8 mouse cellular contexts compared by ENCODE assay signal in the genomic region with DNA sequence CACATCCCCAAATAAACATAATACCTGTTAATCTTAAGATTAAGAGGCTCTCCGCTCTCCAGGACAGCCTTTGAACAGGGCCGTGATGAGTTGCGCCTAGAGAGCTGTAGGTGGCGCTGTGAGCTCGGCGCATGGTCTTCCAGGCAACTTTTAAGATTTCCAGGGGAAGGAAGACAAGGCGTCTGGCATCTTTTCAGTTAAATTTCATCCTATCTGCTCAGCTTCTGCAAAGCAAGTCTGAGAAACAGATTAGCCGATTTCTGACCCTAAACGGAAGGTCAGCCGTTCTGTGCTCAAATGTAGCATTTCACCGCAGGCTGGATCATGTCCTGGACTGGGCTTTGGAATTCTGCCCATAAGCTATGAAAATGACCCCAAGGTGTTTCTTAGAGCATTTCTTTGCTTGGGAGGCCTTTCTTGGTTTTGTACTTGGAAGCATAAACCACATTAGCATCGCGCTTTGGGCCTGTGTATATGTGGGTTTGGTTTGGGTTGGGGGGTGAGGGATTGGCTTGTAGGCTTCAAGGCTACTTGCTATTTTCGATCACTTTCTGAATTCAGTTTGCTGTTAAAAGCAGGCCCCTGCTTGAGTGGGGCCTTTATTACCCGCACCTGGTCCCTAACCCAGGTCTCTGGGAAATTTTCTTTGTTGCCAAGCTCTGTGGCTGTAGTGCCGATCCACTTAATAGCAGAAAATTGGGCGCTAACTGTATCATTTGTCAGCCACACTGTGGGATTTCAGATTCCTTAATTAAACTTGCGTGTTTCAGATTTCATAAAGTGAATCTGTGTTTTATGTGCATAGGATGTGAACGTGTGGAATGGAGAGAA.
A peak's percentile ranks its signal among the peaks of the same experiment; 100 is the strongest.
DNase-seq lines count a peak whose midpoint lies in the region; ATAC-seq and TF ChIP-seq lines count a peak whose summit lies in the region.

No protein-coding gene starts in this region.

- DNase-seq in gastrocnemius, adult 18-20 months (ENCODE audit: low spot score): peak; percentile 4
- no peak for DNase-seq in gastrocnemius, adult 8-10 months (ENCODE audit: low spot score in 2 of 2)
- peak; percentile 12 for DNase-seq in cerebellum, adult 9-11 months
- peak; percentile 28 to 61 for DNase-seq in frontal cortex, postnatal 14 days (ENCODE audit: low spot score in 2 of 2)
- peak; percentile 72 to 81 for DNase-seq in left cerebral cortex, postnatal 14 days (ENCODE audit: low spot score in 2 of 2)
- DNase-seq in stomach, postnatal 0 days (ENCODE audit: low spot score): peak; percentile 62

- H3K4me3 ChIP-seq in intestine, embryonic 15.5 days (replicated peaks): no peak overlapping the region
- H3K4me3 ChIP-seq in midbrain, embryonic 13.5 days (replicated peaks): no peak overlapping the region
- no peak overlapping the region for H3K4me3 ChIP-seq in stomach, postnatal 0 days (ENCODE audit: low read depth, low read length)

- H3K27ac ChIP-seq in intestine, embryonic 15.5 days: no peak overlapping the region
- peak overlapping the region; percentile 45 for H3K27ac ChIP-seq in midbrain, embryonic 13.5 days
- no peak overlapping the region for H3K27ac ChIP-seq in stomach, postnatal 0 days (replicated peaks)

- no peaks in the 10 kb centered on the region for H3K36me3 ChIP-seq in intestine, embryonic 15.5 days
- no peaks in the 10 kb centered on the region for H3K36me3 ChIP-seq in midbrain, embryonic 13.5 days
- no peaks in the 10 kb centered on the region for H3K36me3 ChIP-seq in stomach, postnatal 0 days (ENCODE audit: control insufficient read depth, insufficient read depth, low read length)

- TF ChIP-seq CTCF in stomach, postnatal 0 days (IDR thresholded peaks at IDR 0.05; ENCODE audit: low read depth): peak; percentile 88

- H3K9me3 ChIP-seq in intestine, embryonic 15.5 days: no peaks in the 10 kb centered on the region
- H3K9me3 ChIP-seq in midbrain, embryonic 13.5 days: no peaks in the 10 kb centered on the region
- no peaks in the 10 kb centered on the region for H3K9me3 ChIP-seq in stomach, postnatal 0 days (ENCODE audit: control insufficient read depth, low read length)

- no peak overlapping the region for H3K9ac ChIP-seq in intestine, embryonic 15.5 days
- H3K9ac ChIP-seq in midbrain, embryonic 13.5 days (replicated peaks): no peak overlapping the region
- H3K9ac ChIP-seq in stomach, postnatal 0 days (ENCODE audit: low read length): no peak overlapping the region; the same call in 1 of the 2 replicates

- peak; percentile 72 for ATAC-seq in intestine, embryonic 15.5 days
- ATAC-seq in midbrain, embryonic 13.5 days: peak; percentile 74
- peak; percentile 60; the same call in 1 of the 2 replicates for ATAC-seq in stomach, postnatal 0 days (ENCODE audit: low FRiP score, low TSS enrichment)

- intact Hi-C loops in left cerebral cortex, postnatal 14 days (cut with DNase I): loop anchor here (10.0 kb wide), 1 partner anchor 1269 kb away; no protein-coding TSS in a partner anchor

- H3K4me1 ChIP-seq in intestine, embryonic 15.5 days (replicated peaks): no peaks in the 10 kb centered on the region
- H3K4me1 ChIP-seq in midbrain, embryonic 13.5 days (replicated peaks): peaks cover 9% of the 10 kb centered on the region
- H3K4me1 ChIP-seq in stomach, postnatal 0 days (replicated peaks; ENCODE audit: control insufficient read depth, insufficient read depth): no peaks in the 10 kb centered on the region

- no peak for TF ChIP-seq EP300 in stomach, postnatal 0 days (optimal IDR thresholded peaks at IDR 0.05)

- 34% methylated on average over 19 of the region's 19 CpGs for WGBS in intestine, embryonic 15.5 days
- 32% methylated on average over 19 of the region's 19 CpGs for WGBS in midbrain, embryonic 13.5 days
- WGBS in stomach, postnatal 0 days: 34% methylated on average over 19 of the region's 19 CpGs

- 0 out of 2 replicates have a peak overlapping the region, but pooled peaks have one; percentile 5 for H3K4me2 ChIP-seq in intestine, embryonic 15.5 days (replicated peaks)
- peak overlapping the region; percentile 32 for H3K4me2 ChIP-seq in midbrain, embryonic 13.5 days (replicated peaks)
- peak overlapping the region; percentile 39; the same call in 1 of the 2 replicates for H3K4me2 ChIP-seq in stomach, postnatal 0 days (replicated peaks; ENCODE audit: low read depth)

- no peaks in the 10 kb centered on the region for H3K27me3 ChIP-seq in intestine, embryonic 15.5 days (replicated peaks)
- H3K27me3 ChIP-seq in midbrain, embryonic 13.5 days: no peaks in the 10 kb centered on the region
- no peaks in the 10 kb centered on the region for H3K27me3 ChIP-seq in stomach, postnatal 0 days (ENCODE audit: control insufficient read depth, insufficient read depth, low read length)

Comparison
In these comparisons a context has a peak if more than half of its experiments do, and no peak if none do; other contexts are left out.
1. DNase-seq: peak in gastrocnemius, adult 18-20 months (single experiment), cerebellum, adult 9-11 months (single experiment), frontal cortex, postnatal 14 days (2 of 2), left cerebral cortex, postnatal 14 days (2 of 2) and stomach, postnatal 0 days (single experiment); none in gastrocnemius, adult 8-10 months (0 of 2).
2. Peak in every context shown above with its lines, with median percentiles within 50 percentile points of each other: ATAC-seq and H3K4me2 ChIP-seq.